Mouse (Mus musculus): ENCODE measurements around the gene Cela1.

DNA sequence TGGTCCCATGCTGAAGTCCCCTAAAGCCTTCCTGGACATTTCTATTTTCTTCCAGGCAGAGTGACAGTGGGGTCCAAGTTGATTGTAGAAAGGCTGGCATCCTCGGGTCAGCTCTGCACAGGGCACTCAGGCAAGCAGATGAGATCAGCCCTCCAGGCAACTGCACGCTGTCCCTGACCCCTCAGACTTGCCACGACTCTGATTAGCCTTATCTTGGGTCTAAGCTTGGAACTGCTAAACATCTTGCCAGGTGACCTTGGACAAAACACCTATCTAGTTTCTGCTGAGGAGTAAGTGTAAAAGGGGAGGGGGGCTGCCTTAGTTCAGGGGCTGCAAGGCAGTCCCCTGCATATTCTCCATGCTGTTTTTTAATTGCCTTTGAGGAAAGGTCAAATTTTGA, 4.3 kb upstream of the Cela1 start:
- no peak for TF ChIP-seq CTCF (IDR thresholded peaks at IDR 0.05; ENCODE audit: low read depth, low read length)
- no peak for TF ChIP-seq POLR2A (IDR thresholded peaks at IDR 0.05; ENCODE audit: insufficient read depth, low read length)

All from ES-Bruce4 (cell line).